Mouse (Mus musculus) hindbrain, embryonic 16.5 days (tissue): Measurements from ENCODE around the gene Alk. TPM values are rescaled to one million over a fixed set of nuclear protein-coding genes. Genes with fewer than 3 reads are reported as not detected.

Source experiments
- ATAC-seq: fragments of 200-750 bp; cut with Nextera tagmentation; 2 replicates; pipeline ENCODE4 v1.8.0; 2017; ENCODE audit warnings: moderate TSS enrichment, moderate library complexity
- H3K27ac ChIP-seq: fragments of 300-500 bp; sonication (generic); 2 replicates; pipeline ENCODE4 v1.5.1; 2014; ENCODE audit warnings: low read depth, mild to moderate bottlenecking, control low read depth, low read length, moderate library complexity
- H3K27me3 ChIP-seq: fragments of 300-500 bp; sonication (generic); replicated peaks from 2 replicates; pipeline ENCODE4 v1.6.1; 2014; ENCODE audit warnings: low read length; ENCODE audit not compliant: control insufficient read depth, insufficient read depth
- H3K36me3 ChIP-seq: fragments of 300-500 bp; sonication (generic); 2 replicates; pipeline ENCODE4 v1.6.1; 2014; ENCODE audit warnings: mild to moderate bottlenecking, low read length, moderate library complexity, mixed read lengths; ENCODE audit not compliant: control insufficient read depth, insufficient read depth
- H3K4me1 ChIP-seq: fragments of 300-500 bp; sonication (generic); 2 replicates; pipeline ENCODE4 v1.6.1; 2014; ENCODE audit warnings: low read depth, low read length; ENCODE audit not compliant: control insufficient read depth, insufficient read depth
- H3K4me2 ChIP-seq: fragments of 300-500 bp; sonication (generic); 2 replicates; pipeline ENCODE4 v1.6.1; 2014; ENCODE audit warnings: mild to moderate bottlenecking, low read length, control low read depth, moderate library complexity
- H3K4me3 ChIP-seq: fragments of 300-500 bp; sonication (generic); 2 replicates; pipeline ENCODE4 v1.5.1; 2014; ENCODE audit warnings: mild to moderate bottlenecking, low read length, control low read depth, moderate library complexity
- H3K9ac ChIP-seq: fragments of 300-500 bp; sonication (generic); 2 replicates; pipeline ENCODE4 v1.6.1; 2014; ENCODE audit warnings: low read depth, mild to moderate bottlenecking, control low read depth, low read length, moderate library complexity
- H3K9me3 ChIP-seq: fragments of 300-500 bp; sonication (generic); 2 replicates; pipeline ENCODE4 v1.6.1; 2014; ENCODE audit warnings: mild to moderate bottlenecking, low read length, moderate library complexity; ENCODE audit not compliant: control insufficient read depth
- whole genome bisulfite sequencing: fragments of 180-500 bp; shearing (Covaris S2); extraction: QIAGEN DNeasy Blood & Tissue Kit; methylation state at CpG from one replicate; pipeline ENCODE4 v1.1.7; 2014; 5-methylcytosine and 5-hydroxymethylcytosine counted together
- polyA plus RNA-seq: library from polyadenylated mRNA; unstranded; fragments of >200 nt; fragmentation: Nextera tagmentation; extraction: Ambion mirVana; gene quantifications from 2 replicates; pipeline ENCODE4 v1.2.1, GENCODE M21; 2015

The Alk gene
- polyA plus RNA-seq, 1 experiment from 2014 or later: 6.4 TPM

DNA sequence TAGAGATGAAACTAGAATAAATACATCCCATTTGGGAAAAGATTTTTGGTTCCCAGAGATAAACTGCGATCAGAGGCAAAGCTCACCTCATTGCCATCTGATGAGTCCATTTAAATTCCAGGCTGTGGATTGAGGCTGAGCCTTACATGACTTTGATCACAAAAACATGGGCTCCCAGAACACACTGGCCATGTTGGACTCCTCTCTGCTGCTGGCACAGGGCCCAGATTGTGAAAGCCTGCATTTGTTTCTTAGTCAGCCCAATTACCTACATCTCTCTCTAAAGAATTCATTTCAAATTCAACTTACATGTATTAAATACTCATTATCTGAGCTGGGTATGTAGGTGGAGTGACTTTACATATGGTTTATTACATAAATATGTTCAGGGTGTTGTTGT, 367.1 kb downstream of the Alk start:
- 61% methylated on average over 1 of the region's 1 CpGs for WGBS
- no peak overlapping the region for H3K4me2 ChIP-seq
- H3K9ac ChIP-seq: no peak overlapping the region
- H3K27ac ChIP-seq: no peak overlapping the region
- H3K36me3 ChIP-seq: no peaks in the 10 kb centered on the region
- no peaks in the 10 kb centered on the region for H3K27me3 ChIP-seq
- no peaks in the 10 kb centered on the region for H3K4me1 ChIP-seq
- H3K9me3 ChIP-seq: no peaks in the 10 kb centered on the region; the same call in 1 of the 2 replicates
- ATAC-seq: 0 out of 2 replicates have a peak, but pooled peaks have one; percentile 56
- no peak overlapping the region for H3K4me3 ChIP-seq

DNA sequence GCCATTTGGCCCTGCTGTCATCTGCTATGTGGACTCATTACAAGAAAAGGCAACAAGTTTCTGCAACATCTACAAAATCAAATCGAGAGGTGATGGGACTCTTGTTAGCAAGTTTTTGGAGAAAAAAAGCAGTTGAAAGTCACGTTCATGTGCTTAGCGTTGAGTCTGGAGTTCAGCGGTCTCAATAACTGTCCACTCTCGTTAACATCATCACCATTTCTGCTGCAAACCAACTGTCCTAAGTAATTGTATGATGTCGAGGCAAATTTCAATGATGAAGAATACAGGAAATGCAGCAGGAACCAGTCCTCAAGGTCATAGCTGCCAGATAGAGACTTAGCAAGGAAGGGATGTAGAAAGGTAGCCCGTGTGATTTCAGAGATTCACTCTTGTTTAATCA, 373.5 kb downstream of the Alk start:
- Histone ChIP-seq H3K27ac (no peak overlapping the region), H3K36me3 (no peaks in the 10 kb centered on the region), H3K4me1 (no peaks in the 10 kb centered on the region), H3K27me3 (no peaks in the 10 kb centered on the region), H3K9ac (no peak overlapping the region), H3K4me2 (no peak overlapping the region), H3K9me3 (no peaks in the 10 kb centered on the region), H3K4me3 (no peak overlapping the region)
- ATAC-seq: no peak
- 89% methylated on average over 7 of the region's 7 CpGs for WGBS

- 87% methylated on average over 3 of the region's 3 CpGs for WGBS
- no peaks in the 10 kb centered on the region for H3K4me1 ChIP-seq
Measured at GRCm38 (mm10) chr17:72218816-72219215, 385.6 kb downstream of the Alk start.

DNA sequence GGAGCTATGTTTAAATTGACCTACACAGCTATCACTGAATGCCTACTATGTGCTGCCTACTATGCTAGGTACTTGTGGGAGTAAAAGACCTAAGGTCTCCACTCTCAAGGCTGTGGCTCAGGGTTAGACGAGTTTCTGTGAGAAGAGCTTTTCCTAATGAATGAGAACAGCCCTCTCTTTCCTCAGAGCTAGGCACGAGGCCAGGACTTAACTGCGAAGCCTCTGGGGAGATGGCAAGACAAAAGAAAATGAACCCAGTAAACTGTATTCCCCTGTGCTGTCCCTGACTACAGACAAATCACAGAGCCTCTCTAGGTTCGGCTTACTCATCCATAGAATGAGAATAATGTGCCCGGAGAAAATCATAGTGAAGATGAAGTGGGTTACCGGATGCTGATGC, 406.9 kb downstream of the Alk start:
- WGBS: 39% methylated on average over 6 of the region's 6 CpGs
- Histone ChIP-seq H3K9me3 (no peaks in the 10 kb centered on the region), H3K4me1 (peaks cover 7% of the 10 kb centered on the region), H3K27ac (no peak overlapping the region), H3K27me3 (no peaks in the 10 kb centered on the region), H3K4me2 (no peak overlapping the region), H3K4me3 (no peak overlapping the region), H3K36me3 (no peaks in the 10 kb centered on the region), H3K9ac (no peak overlapping the region)
- ATAC-seq: no peak

More at GRCm38 (mm10) chr17:72218816-72219215, 385.6 kb downstream of the Alk start:
- no peak overlapping the region for H3K27ac ChIP-seq
- no peak for ATAC-seq
- H3K9ac ChIP-seq: no peak overlapping the region
- no peak overlapping the region for H3K4me2 ChIP-seq
- H3K27me3 ChIP-seq: no peaks in the 10 kb centered on the region
- H3K9me3 ChIP-seq: no peaks in the 10 kb centered on the region
- no peaks in the 10 kb centered on the region for H3K36me3 ChIP-seq
- H3K4me3 ChIP-seq: no peak overlapping the region

- 19% methylated on average over 12 of the region's 12 CpGs for WGBS
Measured at GRCm38 (mm10) chr17:72194976-72195650, 409.3 kb downstream of the Alk start.

GRCm38 (mm10) chr17:72190536-72190935, 413.9 kb downstream of the Alk start:
- no peak overlapping the region for H3K4me3 ChIP-seq
- H3K36me3 ChIP-seq: no peaks in the 10 kb centered on the region
- no peaks in the 10 kb centered on the region for H3K9me3 ChIP-seq
- no peak overlapping the region for H3K9ac ChIP-seq
- WGBS: 84% methylated on average over 8 of the region's 8 CpGs
- H3K27me3 ChIP-seq: no peaks in the 10 kb centered on the region
- H3K27ac ChIP-seq: no peak overlapping the region
- peaks cover 4% of the 10 kb centered on the region; the same call in 1 of the 2 replicates for H3K4me1 ChIP-seq
- ATAC-seq: no peak
- H3K4me2 ChIP-seq: no peak overlapping the region

More at GRCm38 (mm10) chr17:72194976-72195650, 409.3 kb downstream of the Alk start:
- H3K4me1 ChIP-seq: peaks cover 7% of the 10 kb centered on the region
- peak; percentile 81 for ATAC-seq
- no peaks in the 10 kb centered on the region for H3K9me3 ChIP-seq
- no peaks in the 10 kb centered on the region for H3K27me3 ChIP-seq
- no peak overlapping the region for H3K4me3 ChIP-seq
- no peaks in the 10 kb centered on the region for H3K36me3 ChIP-seq
- H3K9ac ChIP-seq: no peak overlapping the region
- H3K27ac ChIP-seq: peak overlapping the region; percentile 41; the same call in 1 of the 2 replicates
- H3K4me2 ChIP-seq: no peak overlapping the region

DNA sequence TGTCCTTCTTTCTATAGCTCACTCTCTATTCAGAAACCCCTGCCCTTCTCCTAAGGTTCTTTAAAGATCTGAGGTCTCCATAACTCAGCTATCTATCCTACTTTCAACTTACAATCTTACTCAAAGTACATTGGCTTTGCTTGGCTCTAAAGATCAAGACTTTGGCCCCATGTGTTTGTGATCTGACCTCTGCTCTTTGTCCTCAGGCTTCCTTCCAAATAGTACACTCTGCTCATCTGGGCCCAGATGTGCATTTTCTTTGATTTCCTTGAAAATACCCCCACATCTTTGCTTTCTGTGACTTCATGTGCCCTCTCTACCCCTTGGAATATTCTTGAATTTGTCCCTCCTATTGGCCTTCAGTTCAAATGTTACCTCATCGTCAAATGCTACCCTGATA, 417.4 kb downstream of the Alk start:
- 87% methylated on average over 1 of the region's 1 CpGs for WGBS
- Histone ChIP-seq H3K4me3 (no peak overlapping the region), H3K27ac (no peak overlapping the region), H3K4me2 (no peak overlapping the region), H3K36me3 (no peaks in the 10 kb centered on the region), H3K9ac (no peak overlapping the region), H3K9me3 (no peaks in the 10 kb centered on the region), H3K27me3 (no peaks in the 10 kb centered on the region), H3K4me1 (no peaks in the 10 kb centered on the region)
- ATAC-seq: no peak

DNA sequence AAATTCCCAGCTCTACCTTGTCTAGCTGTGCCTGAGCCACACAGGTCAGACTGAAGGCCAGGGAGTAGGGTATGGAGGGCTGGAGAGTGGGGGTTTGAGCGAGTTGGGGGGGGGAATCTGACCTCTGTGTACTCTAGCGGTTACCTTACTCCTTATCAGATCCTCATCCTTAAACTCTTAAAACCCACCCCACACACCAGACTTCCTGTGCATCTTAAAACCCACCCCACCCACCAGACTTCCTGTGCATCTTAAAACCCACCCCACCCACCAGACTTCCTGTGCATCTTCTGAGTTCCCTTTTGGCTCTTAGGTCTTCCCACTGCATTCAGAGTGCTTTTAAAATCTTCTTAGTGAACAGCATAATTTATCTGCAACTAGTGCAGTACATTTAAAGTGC, 422.0 kb downstream of the Alk start:
- no peak for ATAC-seq
- no peak overlapping the region for H3K9ac ChIP-seq
- no peaks in the 10 kb centered on the region for H3K27me3 ChIP-seq
- H3K4me3 ChIP-seq: no peak overlapping the region
- no peak overlapping the region for H3K4me2 ChIP-seq
- H3K27ac ChIP-seq: no peak overlapping the region
- WGBS: 78% methylated on average over 2 of the region's 2 CpGs
- no peaks in the 10 kb centered on the region for H3K36me3 ChIP-seq
- no peaks in the 10 kb centered on the region for H3K9me3 ChIP-seq
- no peaks in the 10 kb centered on the region for H3K4me1 ChIP-seq

DNA sequence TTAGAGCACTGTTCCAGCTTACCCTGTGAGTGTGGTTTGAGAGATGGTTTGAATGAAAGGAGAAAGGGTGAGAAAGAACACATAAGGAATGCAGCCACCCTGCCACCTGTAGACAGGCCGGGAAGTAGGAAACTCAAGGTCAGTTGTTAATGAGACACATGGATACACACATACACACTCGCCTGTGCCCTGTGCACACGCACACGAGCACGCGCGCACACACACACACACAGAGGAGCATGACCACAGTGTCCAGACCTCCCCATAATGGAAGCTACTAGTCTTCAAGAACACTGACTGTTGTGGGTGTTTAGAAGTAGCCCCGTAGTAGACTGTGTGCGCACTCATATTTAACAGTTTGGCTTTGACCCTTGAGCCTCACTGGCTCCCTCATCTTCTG, 424.2 kb downstream of the Alk start:
- H3K27ac ChIP-seq: no peak overlapping the region
- no peaks in the 10 kb centered on the region for H3K9me3 ChIP-seq
- no peaks in the 10 kb centered on the region for H3K27me3 ChIP-seq
- no peak overlapping the region for H3K9ac ChIP-seq
- no peaks in the 10 kb centered on the region for H3K4me1 ChIP-seq
- H3K4me3 ChIP-seq: no peak overlapping the region
- WGBS: 92% methylated on average over 9 of the region's 9 CpGs
- H3K36me3 ChIP-seq: no peaks in the 10 kb centered on the region
- no peak for ATAC-seq
- H3K4me2 ChIP-seq: no peak overlapping the region
